Mouse (Mus musculus) stomach, postnatal 0 days (tissue): ENCODE measurements around the gene Gm4969. TPM values are rescaled to one million over a fixed set of nuclear protein-coding genes. Genes with fewer than 3 reads are reported as not detected.
A peak's percentile ranks its signal among the peaks of the same experiment; 100 is the strongest.

Experiments used
- ATAC-seq: fragments of 200-750 bp; cut with Nextera tagmentation; 2 replicates; pipeline ENCODE4 v1.8.0; 2017; ENCODE audit not compliant: low FRiP score, low TSS enrichment
- DNase-seq: peaks from one replicate; pipeline ENCODE4 v3.0.0-alpha.2; 2016; ENCODE audit warnings: low spot score
- H3K27ac ChIP-seq: fragments of 300-500 bp; sonication (generic); replicated peaks from 2 replicates; pipeline ENCODE4 v1.5.1; 2014; ENCODE audit warnings: mild to moderate bottlenecking, control low read depth
- H3K27me3 ChIP-seq: fragments of 300-500 bp; sonication (generic); 2 replicates; pipeline ENCODE4 v1.6.1; 2014; ENCODE audit warnings: low read length; ENCODE audit not compliant: control insufficient read depth, insufficient read depth
- H3K36me3 ChIP-seq: fragments of 300-500 bp; sonication (generic); 2 replicates; pipeline ENCODE4 v1.6.1; 2014; ENCODE audit warnings: low read length, mixed read lengths; ENCODE audit not compliant: control insufficient read depth, insufficient read depth
- H3K4me1 ChIP-seq: fragments of 300-500 bp; sonication (generic); replicated peaks from 2 replicates; pipeline ENCODE4 v1.6.1; 2014; ENCODE audit warnings: antibody characterized with exemption; ENCODE audit not compliant: control insufficient read depth, insufficient read depth
- H3K4me2 ChIP-seq: fragments of 300-500 bp; sonication (generic); replicated peaks from 2 replicates; pipeline ENCODE4 v1.6.1; 2014; ENCODE audit warnings: low read depth, mild to moderate bottlenecking, control low read depth, moderate library complexity
- H3K4me3 ChIP-seq: fragments of 300-500 bp; sonication (generic); 2 replicates; pipeline ENCODE4 v1.5.1; 2014; ENCODE audit warnings: low read depth, low read length, control low read depth
- H3K9ac ChIP-seq: fragments of 300-500 bp; sonication (generic); 2 replicates; pipeline ENCODE4 v1.6.1; 2014; ENCODE audit warnings: mild to moderate bottlenecking, low read length, control low read depth, mixed read lengths
- H3K9me3 ChIP-seq: fragments of 300-500 bp; sonication (generic); 2 replicates; pipeline ENCODE4 v1.6.1; 2016; ENCODE audit warnings: low read length; ENCODE audit not compliant: control insufficient read depth
- CTCF ChIP-seq: IDR thresholded peaks from 2 replicates; pipeline ENCODE4 v1.5.1; 2016; ENCODE audit warnings: antibody characterized with exemption, low read depth, mild to moderate bottlenecking, moderate library complexity
- EP300 ChIP-seq: optimal IDR thresholded peaks from 2 replicates; pipeline ENCODE3; 2016; ENCODE audit warnings: antibody characterized with exemption
- WGBS: fragments of 180-500 bp; shearing (Covaris S2); extraction: QIAGEN DNeasy Blood & Tissue Kit; methylation state at CpG from one replicate; pipeline ENCODE4 v1.1.7; 2014; 5-methylcytosine and 5-hydroxymethylcytosine counted together
- polyA plus RNA-seq: library from polyadenylated mRNA; unstranded; fragments of >200 nt; fragmentation: Nextera tagmentation; extraction: Ambion mirVana; gene quantifications from 2 replicates; pipeline ENCODE4 v1.2.1, GENCODE M21; 2015

The Gm4969 gene
- polyA plus RNA-seq, 1 experiment from 2014 or later = 0.72 TPM

GRCm38 (mm10) chr7:19163752-19164151, 45.6 kb upstream of the Gm4969 start:
- H3K9me3 ChIP-seq = no peaks in the 10 kb centered on the region
- no peak for DNase-seq
- 0 out of 2 replicates have a peak, but pooled peaks cover 4% of the 10 kb centered on the region for H3K4me1 ChIP-seq
- no peaks in the 10 kb centered on the region for H3K27me3 ChIP-seq
- WGBS = 29% methylated on average over 12 of the region's 12 CpGs
- H3K9ac ChIP-seq = no peak overlapping the region
- H3K4me3 ChIP-seq = no peak overlapping the region
- H3K36me3 ChIP-seq = no peaks in the 10 kb centered on the region
- H3K27ac ChIP-seq = no peak overlapping the region
- ATAC-seq = no peak
- TF ChIP-seq EP300 = no peak
- TF ChIP-seq CTCF = no peak
- H3K4me2 ChIP-seq = no peak overlapping the region

- no peaks in the 10 kb centered on the region for H3K36me3 ChIP-seq
- H3K4me2 ChIP-seq = no peak overlapping the region
- H3K27ac ChIP-seq = no peak overlapping the region
- DNase-seq (no peak), ATAC-seq (no peak)
- no peaks in the 10 kb centered on the region for H3K27me3 ChIP-seq
- WGBS = 71% methylated on average over 7 of the region's 7 CpGs
- TF ChIP-seq EP300 = no peak
- no peak for TF ChIP-seq CTCF
- no peaks in the 10 kb centered on the region for H3K9me3 ChIP-seq
- 0 out of 2 replicates have a peak, but pooled peaks cover 4% of the 10 kb centered on the region for H3K4me1 ChIP-seq
- no peak overlapping the region for H3K4me3 ChIP-seq
- no peak overlapping the region for H3K9ac ChIP-seq
Observed at GRCm38 (mm10) chr7:19162928-19163327, 44.8 kb upstream of the Gm4969 start.

DNA sequence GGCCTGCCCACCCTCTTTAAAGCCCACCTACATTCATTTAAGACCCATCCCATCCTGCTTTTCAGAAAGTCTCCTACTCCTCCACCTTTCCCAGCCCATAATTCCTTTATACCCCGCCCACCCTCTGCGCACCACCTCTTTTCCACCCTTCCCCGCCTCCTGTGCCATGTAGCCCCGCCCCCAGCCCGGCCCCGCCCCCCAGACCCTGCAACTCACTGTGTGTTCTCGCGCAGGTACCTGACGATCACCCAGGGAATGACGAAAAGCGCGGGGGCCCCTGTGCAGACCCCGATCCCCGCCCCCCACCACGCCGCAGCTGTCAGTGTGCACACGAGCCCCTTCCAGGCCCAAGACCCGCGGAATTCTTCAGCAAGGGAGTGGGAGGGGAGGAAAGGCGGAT, 41.9 kb upstream of the Gm4969 start:
- DNase-seq (peak; percentile 86), ATAC-seq (peak; percentile 52)
- TF ChIP-seq EP300 (no peak), CTCF (no peak)
- Histone ChIP-seq H3K27me3 (no peaks in the 10 kb centered on the region), H3K9me3 (no peaks in the 10 kb centered on the region), H3K4me3 (peak overlapping the region; percentile 33), H3K4me2 (peak overlapping the region; percentile 82), H3K4me1 (0 out of 2 replicates have a peak, but pooled peaks cover 6% of the 10 kb centered on the region), H3K36me3 (no peaks in the 10 kb centered on the region), H3K9ac (peak overlapping the region; percentile 50), H3K27ac (no peak overlapping the region)
- 2% methylated on average over 20 of the region's 20 CpGs for WGBS

GRCm38 (mm10) chr7:19159411-19159810, 41.2 kb upstream of the Gm4969 start:
- no peak overlapping the region for H3K9ac ChIP-seq
- H3K27ac ChIP-seq = no peak overlapping the region
- H3K9me3 ChIP-seq = no peaks in the 10 kb centered on the region
- 0 out of 2 replicates have a peak, but pooled peaks cover 6% of the 10 kb centered on the region for H3K4me1 ChIP-seq
- no peak for DNase-seq
- no peak overlapping the region for H3K4me3 ChIP-seq
- TF ChIP-seq EP300 = no peak
- TF ChIP-seq CTCF = no peak
- H3K36me3 ChIP-seq = no peaks in the 10 kb centered on the region
- H3K4me2 ChIP-seq = peak overlapping the region; percentile 82
- no peaks in the 10 kb centered on the region for H3K27me3 ChIP-seq
- 14% methylated on average over 18 of the region's 18 CpGs for WGBS
- ATAC-seq = 0 out of 2 replicates have a peak, but pooled peaks have one; percentile 12

DNA sequence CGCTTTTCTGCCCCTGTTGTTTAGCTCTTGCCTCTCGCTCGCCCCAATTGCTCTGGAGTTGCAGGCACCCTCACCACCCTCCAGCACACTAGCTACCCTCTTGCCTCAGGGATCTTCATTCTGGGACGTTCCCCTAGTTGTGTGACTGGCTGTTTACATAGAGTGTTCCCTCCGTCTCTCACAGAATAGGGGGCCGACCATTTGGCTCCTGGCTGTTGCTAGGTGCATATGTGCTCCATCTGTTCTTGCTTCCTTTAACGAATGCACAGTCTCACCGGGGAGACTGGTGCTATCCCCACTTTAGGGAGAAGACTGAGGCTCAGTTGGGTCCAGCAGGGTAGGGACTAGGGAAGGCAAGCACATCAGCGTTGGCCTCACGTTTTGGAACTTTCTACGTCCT, 40.4 kb upstream of the Gm4969 start:
- no peaks in the 10 kb centered on the region for H3K27me3 ChIP-seq

GRCm38 (mm10) chr7:19157160-19157800, 39.1 kb upstream of the Gm4969 start:
- no peak overlapping the region; the same call in 1 of the 2 replicates for H3K9ac ChIP-seq

More for the DNA sequence above, 40.4 kb upstream of the Gm4969 start:
- Histone ChIP-seq H3K4me2 (no peak overlapping the region), H3K9ac (no peak overlapping the region), H3K36me3 (no peaks in the 10 kb centered on the region), H3K9me3 (no peaks in the 10 kb centered on the region), H3K27ac (no peak overlapping the region), H3K4me1 (0 out of 2 replicates have a peak, but pooled peaks cover 6% of the 10 kb centered on the region), H3K4me3 (no peak overlapping the region)
- ATAC-seq (no peak), DNase-seq (no peak)
- 58% methylated on average over 11 of the region's 11 CpGs for WGBS
- no peak for TF ChIP-seq EP300

More at GRCm38 (mm10) chr7:19157160-19157800, 39.1 kb upstream of the Gm4969 start:
- H3K4me3 ChIP-seq = no peak overlapping the region
- no peaks in the 10 kb centered on the region for H3K27me3 ChIP-seq
- TF ChIP-seq EP300 (no peak), CTCF (peak; percentile 99)
- peak overlapping the region; percentile 50 for H3K27ac ChIP-seq
- DNase-seq (peak; percentile 95), ATAC-seq (peak; percentile 79)
- 0 out of 2 replicates have a peak, but pooled peaks cover 6% of the 10 kb centered on the region for H3K4me1 ChIP-seq
- no peaks in the 10 kb centered on the region for H3K9me3 ChIP-seq
- H3K36me3 ChIP-seq = no peaks in the 10 kb centered on the region
- 5% methylated on average over 30 of the region's 30 CpGs for WGBS
- H3K4me2 ChIP-seq = peak overlapping the region; percentile 40; the same call in 1 of the 2 replicates
